Mouse (Mus musculus) cortical plate, adult 2 months (tissue): ENCODE measurements around the gene Pbx2.

ENCODE experiments used
- CTCF ChIP-seq: fragments of 200-500 bp; IDR thresholded peaks from 2 replicates; pipeline ENCODE4 v1.5.1; 2011; ENCODE audit warnings: mild to moderate bottlenecking, control low read depth, low read length; ENCODE audit not compliant: insufficient read depth; ENCODE audit errors: extremely low read depth
- POLR2A ChIP-seq: fragments of 200-500 bp; IDR thresholded peaks from 2 replicates; pipeline ENCODE4 v1.6.1; 2011; ENCODE audit warnings: mild to moderate bottlenecking, low read length, control low read depth; ENCODE audit not compliant: insufficient read depth; ENCODE audit errors: extremely low read depth

- no peak for TF ChIP-seq CTCF
- peak; percentile 70 for TF ChIP-seq POLR2A
These were observed 38.2 kb downstream of the Pbx2 start, which contains the start of gene Prrt1 for GRCm38 (mm10) chr17:34629221-34629751.
